Mouse (Mus musculus) heart, adult 2 months (tissue): Measurements from ENCODE around the gene S100a16.

Experiments used
- CTCF ChIP-seq: fragments of 200-600 bp; IDR thresholded peaks from 2 replicates; pipeline ENCODE4 v1.8.1; 2022; ENCODE audit warnings: antibody characterized with exemption, mild to moderate bottlenecking, moderate library complexity
- EP300 ChIP-seq: fragments of 200-500 bp; IDR thresholded peaks from 2 replicates; pipeline ENCODE4 v1.6.1; 2011; ENCODE audit warnings: low read depth, low read length, control low read depth; ENCODE audit not compliant: insufficient read depth
- POLR2A ChIP-seq: fragments of 200-500 bp; IDR thresholded peaks from 2 replicates; pipeline ENCODE4 v1.6.1; 2011; ENCODE audit warnings: mild to moderate bottlenecking, low read depth, low read length, control low read depth; ENCODE audit not compliant: insufficient read depth

DNA sequence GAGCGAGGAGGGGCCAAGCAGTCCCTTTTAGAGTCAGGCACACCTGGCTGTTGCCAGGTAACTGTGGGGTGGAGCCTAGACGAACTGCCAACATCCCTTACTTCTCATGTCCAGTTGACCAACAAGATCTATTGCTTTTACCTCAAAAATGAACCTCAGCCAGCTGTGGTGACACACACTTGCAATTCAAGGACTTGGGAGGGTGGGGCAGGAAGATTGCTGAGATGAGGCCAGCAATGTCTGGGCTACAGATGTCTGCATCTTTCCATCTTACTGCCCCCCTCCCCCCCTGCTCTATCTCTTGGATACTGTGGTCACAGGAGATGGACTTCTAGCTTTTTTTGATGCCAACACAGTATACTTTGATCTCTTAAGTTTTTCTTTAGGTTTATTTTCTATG, 15.2 kb downstream of the S100a16 start:
- no peak for TF ChIP-seq POLR2A
- TF ChIP-seq CTCF = no peak
- no peak for TF ChIP-seq EP300
